Mouse (Mus musculus): Measurements from ENCODE around the gene Rgs7.

GRCm38 (mm10) chr1:175420883-175421282, 71.4 kb downstream of the Rgs7 start:
- TF ChIP-seq CTCF (IDR thresholded peaks at IDR 0.05; ENCODE audit: insufficient read depth, low read length), result no peak
- TF ChIP-seq POLR2A (IDR thresholded peaks at IDR 0.05; ENCODE audit: borderline replicate concordance, extremely low read depth, low read depth, low read length), result no peak

Data from lung, adult 2 months (tissue).